Mouse (Mus musculus): ENCODE measurements around the gene Nxpe3.
A peak's percentile ranks its signal among the peaks of the same experiment; 100 is the strongest.

The Nxpe3 gene

DNA sequence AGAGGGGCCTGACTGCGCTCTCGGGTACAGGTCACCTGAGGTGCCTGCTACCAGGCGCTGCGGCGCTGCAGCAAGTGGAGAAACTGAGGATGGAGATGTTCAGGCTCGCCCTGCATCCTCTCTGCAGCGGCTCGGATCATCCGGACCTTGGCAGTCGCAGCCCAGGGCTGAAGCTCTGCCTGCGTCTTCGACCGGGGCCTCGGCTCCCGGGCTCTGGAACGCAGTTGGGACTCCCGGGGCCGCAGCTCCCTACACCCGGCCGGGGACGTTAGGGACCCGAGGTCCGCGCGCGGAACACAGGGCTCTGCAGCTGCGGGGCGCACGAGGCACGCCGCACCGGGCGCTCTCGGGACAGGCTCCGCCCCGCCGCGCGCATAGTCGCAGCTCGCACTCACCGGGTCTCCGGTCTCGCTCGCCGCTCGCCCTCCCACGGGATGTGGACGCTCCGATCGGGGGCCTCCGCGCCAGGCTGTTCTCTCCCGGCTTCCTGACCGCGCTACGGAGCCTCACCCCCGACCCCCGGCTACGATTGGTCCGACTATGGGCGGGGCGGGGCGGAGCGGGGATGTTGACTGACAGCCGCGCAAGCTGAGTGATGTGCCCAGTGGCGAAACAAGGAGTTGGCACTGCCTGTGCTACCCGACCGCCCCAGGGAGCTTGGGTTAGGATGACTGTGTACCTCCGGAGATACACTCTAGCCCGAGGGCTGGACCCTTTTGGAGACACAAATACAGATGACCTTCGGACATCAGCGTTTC, at the start of gene Nxpe3:
Nxpe3 (minus strand) TSS at position 393 of the 758 bp plus-strand sequence.
- peak; percentile 87 for DNase-seq (ENCODE audit: low read depth, low spot score)

GRCm38 (mm10) chr16:55940781-55941180, 45.7 kb upstream of the Nxpe3 start:
- no peak for DNase-seq (ENCODE audit: low read depth, low spot score)

DNA sequence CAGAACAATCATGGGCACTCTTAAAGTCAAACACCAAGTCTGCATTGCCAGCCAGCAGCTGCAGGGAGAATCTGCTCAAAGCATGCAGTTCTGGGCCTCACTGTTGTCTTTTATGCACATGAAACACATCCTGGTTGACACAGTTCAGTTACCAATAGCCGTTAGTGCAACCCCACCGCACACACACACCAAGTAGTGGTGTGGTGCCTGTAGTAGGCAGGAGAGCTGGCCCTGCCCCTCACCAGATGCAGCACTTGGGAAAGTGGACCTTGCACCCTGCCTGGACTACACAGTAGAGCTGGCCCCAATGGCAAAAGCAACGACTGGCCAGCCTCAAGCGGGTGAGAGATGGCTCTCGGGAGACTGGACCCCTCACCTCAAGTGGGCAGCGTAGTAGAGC, 44.6 kb upstream of the Nxpe3 start:
- no peak for DNase-seq (ENCODE audit: low read depth, low spot score)

DNA sequence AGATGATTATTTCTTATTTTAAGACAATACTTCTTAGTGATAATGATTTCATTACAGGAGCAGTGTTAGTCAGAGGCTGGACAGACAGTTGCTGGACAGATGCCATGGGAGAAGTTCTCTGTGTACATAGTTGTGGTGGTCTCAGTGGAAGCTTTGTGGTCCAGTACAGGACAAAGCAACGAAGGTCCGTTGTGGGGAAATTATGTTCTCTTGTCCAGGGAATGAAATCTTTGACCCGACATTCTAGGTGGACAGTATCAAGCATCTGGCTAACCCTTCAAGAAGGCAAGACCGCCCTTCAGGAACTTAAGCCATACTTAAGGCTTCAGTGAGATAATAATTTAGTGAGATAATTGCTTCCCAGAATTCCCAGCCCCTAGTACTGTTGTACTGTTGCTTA, 43.7 kb upstream of the Nxpe3 start:
- no peak for DNase-seq (ENCODE audit: low read depth, low spot score)

- DNase-seq (ENCODE audit: low read depth, low spot score): peak; percentile 92
Observed at GRCm38 (mm10) chr16:55934453-55935037, 39.5 kb upstream of the Nxpe3 start, which contains the start of gene Cep97. TSS of gene Cep97 (minus strand) at chr16:55934855.

DNA sequence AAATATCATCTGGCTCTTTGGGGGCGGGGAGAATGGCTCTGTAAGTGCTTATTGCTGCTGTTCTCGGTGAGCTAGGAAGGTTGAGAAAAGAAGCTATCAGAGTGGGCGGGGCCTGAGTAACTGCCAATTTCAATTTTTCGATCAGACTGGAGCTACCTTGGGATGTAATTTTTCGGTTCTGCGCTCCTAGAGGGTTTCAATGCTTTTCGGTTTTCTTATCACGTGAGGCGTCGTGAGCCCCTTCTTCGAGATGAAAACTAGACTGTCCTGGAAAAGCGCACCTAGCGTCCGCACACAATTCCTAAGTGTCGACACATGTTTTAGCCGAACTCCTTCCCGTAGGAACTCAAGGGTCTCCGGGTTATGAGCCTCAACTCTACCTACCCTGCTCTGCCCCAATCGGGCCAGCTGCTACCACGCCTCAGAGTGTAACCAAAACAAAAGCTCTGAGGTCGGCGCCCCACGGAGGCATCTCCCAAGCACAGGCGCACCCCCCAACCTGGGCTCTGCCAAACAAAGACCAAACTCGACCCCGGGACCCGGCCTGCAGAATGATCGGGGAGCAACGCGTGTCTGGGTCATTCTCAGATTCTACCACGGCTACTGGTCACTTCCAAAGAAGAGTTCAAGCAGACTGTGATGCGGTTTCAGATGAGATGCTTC, 38.7 kb upstream of the Nxpe3 start:
- DNase-seq (ENCODE audit: low read depth, low spot score): peak; percentile 58

GRCm38 (mm10) chr16:55924010-55924409, 28.9 kb upstream of the Nxpe3 start:
- no peak for DNase-seq (ENCODE audit: low read depth, low spot score)

DNA sequence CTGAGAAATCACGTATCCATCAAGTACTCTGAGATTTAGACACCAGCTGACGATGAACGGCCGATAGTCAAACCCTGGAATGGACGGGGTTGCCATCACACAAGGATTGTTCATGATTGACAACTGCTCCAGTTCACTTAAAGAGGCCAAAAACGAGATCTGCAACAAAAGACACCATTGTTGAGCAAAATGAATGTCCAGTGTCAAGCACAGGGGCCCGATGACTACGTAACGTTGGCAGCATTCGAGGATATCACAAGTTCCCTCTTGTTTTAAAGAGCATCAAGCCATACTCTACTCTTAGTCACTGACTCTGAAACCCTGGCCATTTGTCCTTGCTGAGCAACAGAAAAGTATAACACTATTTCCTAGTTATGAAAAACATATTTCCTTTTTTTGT, 27.0 kb upstream of the Nxpe3 start:
- no peak for DNase-seq (ENCODE audit: low read depth, low spot score)

DNA sequence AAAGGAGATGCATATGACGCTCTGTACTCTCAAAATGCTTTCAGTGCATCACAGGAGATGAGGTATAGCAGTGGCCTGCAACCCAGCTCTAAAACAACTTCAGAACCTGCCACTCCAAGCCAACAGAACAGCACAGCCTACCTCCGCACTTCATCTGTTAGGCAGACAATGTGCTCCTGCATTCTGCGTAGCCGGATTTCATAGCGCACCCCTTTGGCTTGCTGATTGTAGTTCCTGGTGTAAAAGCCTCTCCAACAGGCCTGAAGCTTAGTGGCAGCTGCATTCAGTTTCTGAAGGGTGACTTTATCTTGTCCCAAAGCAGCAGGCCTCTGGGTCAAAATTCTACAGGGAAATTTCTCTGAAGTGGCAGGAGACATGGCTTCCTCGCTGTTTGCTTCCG, 19.6 kb upstream of the Nxpe3 start:
- no peak for DNase-seq (ENCODE audit: low read depth, low spot score)

- DNase-seq (ENCODE audit: low read depth, low spot score): no peak
Observed at GRCm38 (mm10) chr16:55910208-55910793, 15.2 kb upstream of the Nxpe3 start.

- no peak for DNase-seq (ENCODE audit: low read depth, low spot score)
Observed at GRCm38 (mm10) chr16:55906928-55907679, 12.0 kb upstream of the Nxpe3 start.

DNA sequence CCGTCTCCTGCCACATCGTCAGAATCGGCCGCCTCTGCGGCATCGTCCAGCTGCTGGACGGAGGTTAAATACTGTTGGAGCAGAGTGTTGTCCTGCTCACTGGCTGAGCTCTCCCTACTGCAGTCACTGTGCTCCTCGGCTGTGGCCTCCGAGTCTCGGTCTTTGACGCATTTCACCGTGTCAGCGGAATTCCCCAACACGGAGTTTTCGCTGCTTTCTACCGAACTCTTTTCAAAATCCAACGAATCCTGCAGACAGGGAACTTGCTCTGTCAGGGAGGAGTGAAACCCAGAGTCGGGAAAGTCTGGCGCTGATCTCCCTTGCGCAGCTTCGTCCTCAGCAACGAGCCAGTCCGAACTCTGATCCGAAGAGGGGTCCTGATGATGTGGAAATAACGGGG, 10.3 kb upstream of the Nxpe3 start:
- no peak for DNase-seq (ENCODE audit: low read depth, low spot score)

GRCm38 (mm10) chr16:55901839-55902756, 7.0 kb upstream of the Nxpe3 start:
- no peak for DNase-seq (ENCODE audit: low read depth, low spot score)

GRCm38 (mm10) chr16:55898385-55899002, 3.4 kb upstream of the Nxpe3 start:
- DNase-seq (ENCODE audit: low read depth, low spot score): no peak

- DNase-seq (ENCODE audit: low read depth, low spot score): peak; percentile 27
Observed at GRCm38 (mm10) chr16:55895651-55896095, 588 bp upstream of the Nxpe3 start.

DNA sequence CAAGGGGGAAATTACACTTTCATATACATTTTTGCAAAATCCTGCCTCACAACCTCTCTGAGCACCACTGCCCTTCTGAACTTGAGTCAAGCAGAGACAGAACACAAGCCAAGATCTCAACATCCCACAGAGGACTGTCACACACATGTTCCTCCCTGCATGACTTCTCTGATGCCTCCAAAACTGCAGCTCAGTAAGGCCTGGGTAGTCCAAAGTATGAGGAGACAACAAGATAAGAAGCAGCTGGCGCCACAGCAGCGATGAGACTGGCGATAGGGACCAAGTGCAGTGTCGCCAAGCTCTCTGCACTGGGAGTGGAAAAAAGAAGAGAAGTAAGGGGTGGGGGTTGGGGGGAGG, 571 bp downstream of the Nxpe3 start:
- no peak for DNase-seq (ENCODE audit: low read depth, low spot score)

- no peak for DNase-seq (ENCODE audit: low read depth, low spot score)
Observed at GRCm38 (mm10) chr16:55893410-55894107, 1.5 kb downstream of the Nxpe3 start.

DNA sequence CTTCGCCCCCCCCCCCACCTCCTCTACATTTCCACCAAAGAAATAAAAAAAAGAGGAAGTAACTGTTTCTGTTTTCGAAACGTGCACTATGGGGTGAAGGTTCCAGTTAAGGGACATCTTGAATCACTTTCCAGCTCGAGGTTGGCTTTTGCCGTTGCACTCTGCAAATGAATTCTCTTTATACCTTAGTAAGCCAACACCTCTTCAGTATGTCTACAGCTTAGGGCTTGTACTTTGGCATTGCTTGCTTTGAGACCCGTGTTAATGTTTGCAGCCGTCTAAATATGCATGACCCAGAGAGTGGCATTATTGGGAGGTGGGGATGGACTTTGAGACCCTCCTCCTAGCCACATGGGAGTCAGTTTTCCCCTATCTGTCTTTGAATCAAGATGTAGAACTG, 2.6 kb downstream of the Nxpe3 start:
- no peak for DNase-seq (ENCODE audit: low read depth, low spot score)

DNA sequence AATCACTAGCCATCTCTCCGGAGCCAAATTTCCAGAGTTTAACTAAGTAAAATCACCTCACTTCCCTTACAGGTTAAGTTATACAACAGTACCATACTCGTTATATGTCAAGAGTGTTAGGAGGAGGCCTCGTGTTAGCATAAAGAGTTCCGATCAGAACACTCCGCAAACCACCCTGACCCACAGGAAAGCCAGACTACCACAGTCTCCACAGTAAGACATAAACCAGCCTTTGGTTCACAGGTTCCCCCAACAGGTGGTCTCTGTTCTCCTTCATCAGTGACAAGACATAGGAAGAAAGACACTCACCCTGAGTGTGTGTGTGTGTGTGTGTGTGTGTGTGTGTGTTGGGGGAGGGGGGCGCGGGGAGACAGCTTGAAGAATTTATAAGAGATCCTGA, 3.7 kb downstream of the Nxpe3 start:
- no peak for DNase-seq (ENCODE audit: low read depth, low spot score)

All from mesoderm, embryonic 11.5 days (tissue).